Mouse (Mus musculus) hindbrain, postnatal 0 days (tissue): Measurements from ENCODE around the gene Fam229b. TPM values are rescaled to one million over a fixed set of nuclear protein-coding genes. Genes with fewer than 3 reads are reported as not detected.

Experiments
- ATAC-seq: fragments of 200-750 bp; cut with Nextera tagmentation; 2 replicates; pipeline ENCODE4 v1.8.0; 2017; ENCODE audit warnings: mild to moderate bottlenecking, moderate TSS enrichment, moderate library complexity
- DNase-seq: peaks from one replicate; pipeline ENCODE4 v3.0.0-alpha.2; 2015; ENCODE audit warnings: low spot score
- H3K27ac ChIP-seq: fragments of 300-500 bp; sonication (generic); 2 replicates; pipeline ENCODE4 v1.5.1; 2014; ENCODE audit warnings: mild to moderate bottlenecking
- H3K27me3 ChIP-seq: fragments of 300-500 bp; sonication (generic); 2 replicates; pipeline ENCODE4 v1.6.1; 2014; ENCODE audit warnings: low read length, mixed read lengths; ENCODE audit not compliant: insufficient read depth
- H3K36me3 ChIP-seq: fragments of 300-500 bp; sonication (generic); 2 replicates; pipeline ENCODE4 v1.6.1; 2014; ENCODE audit warnings: low read length, mixed read lengths; ENCODE audit not compliant: insufficient read depth
- H3K4me1 ChIP-seq: fragments of 300-500 bp; sonication (generic); 2 replicates; pipeline ENCODE4 v1.6.1; 2014; ENCODE audit warnings: antibody characterized with exemption, low read length, mixed read lengths; ENCODE audit not compliant: insufficient read depth
- H3K4me2 ChIP-seq: fragments of 300-500 bp; sonication (generic); 2 replicates; pipeline ENCODE4 v1.6.1; 2014; ENCODE audit warnings: low read depth, mild to moderate bottlenecking, low read length, moderate library complexity, mixed read lengths
- H3K4me3 ChIP-seq: fragments of 300-500 bp; sonication (generic); 2 replicates; pipeline ENCODE4 v1.5.1; 2014; ENCODE audit warnings: low read length
- H3K9ac ChIP-seq: fragments of 300-500 bp; sonication (generic); replicated peaks from 2 replicates; pipeline ENCODE4 v1.6.1; 2014; ENCODE audit warnings: mild to moderate bottlenecking, low read length, moderate library complexity, mixed read lengths
- H3K9me3 ChIP-seq: fragments of 300-500 bp; sonication (generic); 2 replicates; pipeline ENCODE4 v1.6.1; 2016; ENCODE audit warnings: low read length, mixed read lengths
- CTCF ChIP-seq: IDR thresholded peaks from 2 replicates; pipeline ENCODE4 v1.5.1; 2016; ENCODE audit warnings: antibody characterized with exemption, control low read depth, low read depth
- WGBS: fragments of 180-500 bp; shearing (Covaris S2); extraction: QIAGEN DNeasy Blood & Tissue Kit; methylation state at CpG from one replicate; pipeline ENCODE4 v1.1.7; 2014; 5-methylcytosine and 5-hydroxymethylcytosine counted together
- polyA plus RNA-seq: library from polyadenylated mRNA; unstranded; fragments of >200 nt; fragmentation: Nextera tagmentation; extraction: Ambion mirVana; gene quantifications from 2 replicates; pipeline ENCODE4 v1.2.1, GENCODE M21; 2015
- total RNA-seq: library from RNA; depleted of rRNA; stranded (reverse); fragments of >200 nt; gene quantifications from 2 replicates; pipeline ENCODE4 v1.2.3, GENCODE M21; 2014

Gene Fam229b
- total and polyA plus RNA-seq, 2 experiments from 2014 or later = 22.8 to 43.8 TPM

DNA sequence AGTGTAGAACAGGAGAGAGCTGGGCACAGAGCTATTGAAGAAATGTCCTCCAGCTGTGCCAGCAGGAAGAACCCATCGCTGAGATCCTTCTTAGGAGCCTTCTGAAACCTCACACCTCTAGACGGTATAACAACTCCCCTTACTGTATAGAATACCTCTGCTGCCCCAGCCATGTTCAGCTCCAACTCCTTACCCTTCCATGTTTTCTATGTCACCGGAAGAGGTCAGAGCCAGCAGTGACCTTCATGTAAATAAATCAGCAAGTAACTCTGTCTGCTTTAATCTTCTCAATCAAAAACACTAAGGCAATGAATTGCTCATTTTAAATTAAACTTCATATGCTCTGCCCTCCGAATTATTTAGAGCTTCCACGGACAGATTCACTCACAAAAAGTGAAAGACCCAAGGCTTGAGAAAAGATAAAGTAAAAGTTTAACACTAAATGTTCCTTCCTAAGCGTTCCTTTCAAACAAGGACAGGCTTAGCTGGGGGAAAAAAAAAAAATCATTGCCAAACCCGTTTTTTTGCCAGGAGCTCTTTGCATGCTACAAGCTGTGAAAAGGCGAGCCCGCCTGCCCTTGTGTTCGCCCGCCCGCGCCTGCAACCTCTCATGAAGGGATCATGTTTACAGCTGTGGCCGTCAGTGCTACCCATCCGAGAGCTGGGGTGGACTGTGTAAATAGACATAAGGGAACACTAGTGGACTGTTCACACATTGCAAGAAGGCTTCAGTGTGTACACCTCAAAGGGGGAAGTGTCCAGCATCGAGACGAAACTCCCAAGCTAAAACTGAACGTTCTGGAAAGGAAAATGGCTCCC, 29.2 kb upstream of the Fam229b start:
- Histone ChIP-seq H3K9ac (no peak overlapping the region), H3K4me2 (no peak overlapping the region), H3K4me3 (no peak overlapping the region), H3K27me3 (no peaks in the 10 kb centered on the region), H3K36me3 (no peaks in the 10 kb centered on the region), H3K9me3 (no peaks in the 10 kb centered on the region), H3K27ac (no peak overlapping the region; the same call in 1 of the 2 replicates), H3K4me1 (0 out of 2 replicates have a peak, but pooled peaks cover 5% of the 10 kb centered on the region)
- ATAC-seq (no peak), DNase-seq (peak; percentile 14)
- 43% methylated on average over 18 of the region's 18 CpGs for WGBS
- TF ChIP-seq CTCF = peak; percentile 31; the same call in 1 of the 2 replicates

DNA sequence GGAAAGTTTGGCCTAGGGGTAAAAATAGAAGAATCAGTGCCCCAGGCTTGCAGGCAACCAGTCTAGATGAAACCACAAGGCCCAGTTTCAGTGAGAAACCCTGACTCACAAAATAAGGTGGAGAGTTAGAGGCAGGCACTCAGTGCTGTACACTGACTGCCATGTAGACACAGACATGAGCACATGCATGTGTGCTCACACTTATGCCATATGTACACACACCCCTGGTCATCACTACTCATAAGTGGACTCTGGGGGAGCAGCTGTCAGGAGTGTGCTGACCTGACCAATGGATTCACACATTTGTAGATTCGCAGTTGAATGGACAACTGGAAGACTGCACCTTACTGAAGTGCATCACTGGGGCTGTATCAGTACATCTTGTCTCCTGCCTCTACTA, 27.7 kb upstream of the Fam229b start:
- no peaks in the 10 kb centered on the region for H3K9me3 ChIP-seq
- H3K9ac ChIP-seq = no peak overlapping the region
- DNase-seq (no peak), ATAC-seq (no peak)
- H3K27me3 ChIP-seq = no peaks in the 10 kb centered on the region
- H3K36me3 ChIP-seq = no peaks in the 10 kb centered on the region
- 0 out of 2 replicates have a peak, but pooled peaks cover 5% of the 10 kb centered on the region for H3K4me1 ChIP-seq
- H3K4me2 ChIP-seq = no peak overlapping the region
- 96% methylated on average over 1 of the region's 1 CpGs for WGBS
- TF ChIP-seq CTCF = no peak
- H3K27ac ChIP-seq = no peak overlapping the region
- no peak overlapping the region for H3K4me3 ChIP-seq

DNA sequence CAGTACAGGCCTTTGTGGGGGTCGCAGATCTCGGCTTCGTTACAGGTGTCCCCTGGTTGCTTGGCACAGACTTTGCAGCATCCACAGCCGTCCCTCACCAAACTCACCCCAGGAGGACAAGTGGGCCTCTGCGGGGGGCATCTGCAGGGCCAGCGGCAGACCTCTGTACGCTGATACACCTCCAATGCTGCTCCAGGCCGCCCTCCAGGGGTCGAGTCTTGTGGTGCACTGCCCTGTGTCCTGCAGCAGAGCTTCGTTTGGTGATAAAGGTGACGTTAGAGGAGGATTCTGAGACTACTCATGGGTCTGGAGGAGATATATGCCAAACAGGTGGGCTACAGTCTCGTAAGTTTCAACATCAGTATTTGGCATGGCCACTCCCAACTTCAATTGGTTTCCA, 24.6 kb upstream of the Fam229b start:
- 0 out of 2 replicates have a peak, but pooled peaks have one; percentile 5 for TF ChIP-seq CTCF
- H3K9ac ChIP-seq = no peak overlapping the region
- no peak overlapping the region for H3K4me2 ChIP-seq
- no peaks in the 10 kb centered on the region for H3K9me3 ChIP-seq
- no peaks in the 10 kb centered on the region for H3K27me3 ChIP-seq
- ATAC-seq = no peak
- WGBS = 48% methylated on average over 12 of the region's 12 CpGs
- no peak for DNase-seq
- no peak overlapping the region for H3K27ac ChIP-seq
- no peaks in the 10 kb centered on the region for H3K4me1 ChIP-seq
- H3K4me3 ChIP-seq = no peak overlapping the region
- H3K36me3 ChIP-seq = no peaks in the 10 kb centered on the region

DNA sequence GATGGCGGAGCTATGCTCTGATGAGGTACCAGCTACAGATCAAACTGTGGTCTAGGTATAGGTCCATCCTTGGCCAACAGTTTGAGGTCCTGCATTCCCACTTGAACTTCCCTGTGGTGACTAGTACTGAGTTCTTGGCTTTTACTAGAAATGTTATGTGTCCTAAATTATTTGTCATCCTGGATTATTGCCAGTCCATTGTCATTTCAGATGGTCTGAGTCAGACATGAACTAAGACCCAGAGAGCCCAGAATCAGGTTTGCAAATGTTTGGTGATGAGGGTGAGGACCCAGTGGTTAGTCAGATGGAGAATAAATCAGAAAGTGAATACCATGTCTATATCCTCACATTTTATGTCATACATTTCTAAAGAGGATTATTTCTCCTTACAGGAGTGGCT, 23.6 kb upstream of the Fam229b start:
- ATAC-seq (no peak), DNase-seq (no peak)
- Histone ChIP-seq H3K4me2 (no peak overlapping the region), H3K9ac (no peak overlapping the region), H3K9me3 (no peaks in the 10 kb centered on the region), H3K36me3 (no peaks in the 10 kb centered on the region), H3K27me3 (no peaks in the 10 kb centered on the region), H3K4me1 (no peaks in the 10 kb centered on the region), H3K27ac (no peak overlapping the region), H3K4me3 (no peak overlapping the region)
- TF ChIP-seq CTCF = no peak
- 98% methylated on average over 1 of the region's 1 CpGs for WGBS

DNA sequence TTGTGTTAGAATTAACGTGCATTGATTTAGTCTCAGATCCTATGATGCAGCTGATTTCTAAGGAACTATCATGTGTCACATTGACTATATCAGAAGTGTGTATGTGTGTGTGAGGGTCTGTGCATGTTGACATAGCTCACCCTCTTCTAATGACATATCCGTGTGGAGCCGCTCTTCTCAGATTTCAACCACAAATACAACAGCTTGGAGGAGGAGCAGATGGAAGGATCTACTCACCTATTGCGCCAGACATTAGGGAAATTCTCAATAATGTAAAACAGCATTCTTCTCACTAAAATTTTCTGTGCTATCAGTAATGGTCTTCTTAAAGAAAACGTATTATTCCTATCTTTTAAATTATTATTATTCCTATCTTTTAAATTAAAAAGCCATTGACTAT, 23.0 kb upstream of the Fam229b start:
- Histone ChIP-seq H3K27me3 (no peaks in the 10 kb centered on the region), H3K4me2 (no peak overlapping the region), H3K4me1 (no peaks in the 10 kb centered on the region), H3K36me3 (no peaks in the 10 kb centered on the region), H3K4me3 (no peak overlapping the region), H3K27ac (no peak overlapping the region), H3K9me3 (no peaks in the 10 kb centered on the region), H3K9ac (no peak overlapping the region)
- DNase-seq = no peak
- no peak for TF ChIP-seq CTCF
- no peak for ATAC-seq
- 91% methylated on average over 5 of the region's 5 CpGs for WGBS

DNA sequence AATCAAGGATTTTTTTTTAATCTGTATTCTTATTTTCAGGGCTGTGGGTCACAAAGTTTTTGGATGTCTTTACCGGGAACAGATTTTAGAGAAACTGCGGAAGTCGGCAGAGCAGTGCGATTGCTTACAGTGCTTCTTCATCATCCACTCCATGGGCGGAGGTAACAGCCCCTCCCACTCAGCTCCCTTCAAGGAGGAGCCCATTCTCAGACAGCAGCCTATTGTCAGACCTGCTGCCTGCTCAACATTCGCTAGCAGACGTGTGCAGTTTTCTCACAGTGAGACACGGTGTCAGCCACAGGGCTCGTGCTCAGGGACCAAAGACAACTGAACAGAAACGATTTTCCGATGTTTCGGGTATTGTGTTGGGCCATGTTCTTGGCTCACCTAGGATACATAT, 8.5 kb upstream of the Fam229b start:
- Histone ChIP-seq H3K27ac (no peak overlapping the region), H3K9me3 (no peaks in the 10 kb centered on the region), H3K4me2 (no peak overlapping the region), H3K4me3 (no peak overlapping the region), H3K36me3 (peaks cover 8% of the 10 kb centered on the region; the same call in 1 of the 2 replicates), H3K9ac (no peak overlapping the region), H3K4me1 (no peaks in the 10 kb centered on the region), H3K27me3 (no peaks in the 10 kb centered on the region)
- DNase-seq (no peak), ATAC-seq (no peak)
- no peak for TF ChIP-seq CTCF
- 68% methylated on average over 12 of the region's 12 CpGs for WGBS

DNA sequence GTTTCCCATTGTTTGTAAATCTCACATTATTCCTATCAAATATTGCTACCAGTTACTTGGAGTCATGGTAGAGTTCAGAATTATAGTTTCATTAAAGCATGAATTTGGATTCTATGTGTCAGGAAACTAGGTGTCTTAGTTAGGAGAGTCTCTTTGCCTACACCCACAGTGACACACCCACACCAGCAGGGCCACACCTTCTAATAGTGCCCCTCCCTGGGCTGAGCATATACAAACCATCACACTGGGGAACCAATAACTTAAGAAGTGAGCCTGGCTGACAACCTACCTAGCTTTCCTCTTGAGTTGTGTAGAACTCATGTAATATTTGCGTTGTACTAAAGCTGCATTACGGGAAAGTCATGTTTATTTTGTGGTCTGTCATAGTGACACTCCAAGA, 7.7 kb upstream of the Fam229b start:
- WGBS = 94% methylated on average over 2 of the region's 2 CpGs
- H3K9me3 ChIP-seq = no peaks in the 10 kb centered on the region
- DNase-seq (no peak), ATAC-seq (no peak)
- H3K27ac ChIP-seq = no peak overlapping the region
- no peak overlapping the region for H3K4me2 ChIP-seq
- no peak overlapping the region for H3K9ac ChIP-seq
- H3K4me1 ChIP-seq = no peaks in the 10 kb centered on the region
- no peak overlapping the region for H3K4me3 ChIP-seq
- TF ChIP-seq CTCF = no peak
- peaks cover 8% of the 10 kb centered on the region; the same call in 1 of the 2 replicates for H3K36me3 ChIP-seq
- H3K27me3 ChIP-seq = no peaks in the 10 kb centered on the region
